Mouse (Mus musculus): ENCODE measurements around the gene Snapc4. TPM values are rescaled to one million over a fixed set of nuclear protein-coding genes. Genes with fewer than 3 reads are reported as not detected.
A peak's percentile ranks its signal among the peaks of the same experiment; 100 is the strongest.

Snapc4 gene
- total and polyA plus RNA-seq, 2 experiments from 2014 or later = 29.1 to 44.7 TPM

- Histone ChIP-seq H3K4me3 (ENCODE audit: low read depth, low read length) (peak overlapping the region; percentile 92), H3K27ac (ENCODE audit: low read depth, low read length) (peak overlapping the region; percentile 93), H3K36me3 (ENCODE audit: insufficient read depth, low read length) (peaks cover 17% of the 10 kb centered on the region), H3K4me2 (ENCODE audit: low read depth, low read length, poor library complexity, severe bottlenecking) (peak overlapping the region; percentile 94), H3K9me3 (ENCODE audit: low read length) (no peaks in the 10 kb centered on the region), H3K4me1 (ENCODE audit: insufficient read depth, low read length) (peaks cover 9% of the 10 kb centered on the region), H3K9ac (replicated peaks; ENCODE audit: low read length, poor library complexity, severe bottlenecking) (peak overlapping the region; percentile 97), H3K27me3 (ENCODE audit: insufficient read depth, low read length) (no peaks in the 10 kb centered on the region)
- WGBS = 95% methylated on average over 11 of the region's 11 CpGs
- TF ChIP-seq CTCF (IDR thresholded peaks at IDR 0.05) = no peak
- DNase-seq (ENCODE audit: low spot score) (no peak), ATAC-seq (ENCODE audit: low FRiP score) (no peak)
These were observed 27.1 kb downstream of the Snapc4 start for GRCm38 (mm10) chr2:26353066-26353980.

GRCm38 (mm10) chr2:26352291-26352910, 28.1 kb downstream of the Snapc4 start:
- Histone ChIP-seq H3K36me3 (ENCODE audit: insufficient read depth, low read length) (peaks cover 26% of the 10 kb centered on the region), H3K9me3 (ENCODE audit: low read length) (no peaks in the 10 kb centered on the region), H3K4me2 (ENCODE audit: low read depth, low read length, poor library complexity, severe bottlenecking) (peak overlapping the region; percentile 94), H3K9ac (replicated peaks; ENCODE audit: low read length, poor library complexity, severe bottlenecking) (peak overlapping the region; percentile 97), H3K27me3 (ENCODE audit: insufficient read depth, low read length) (no peaks in the 10 kb centered on the region), H3K4me1 (ENCODE audit: insufficient read depth, low read length) (peaks cover 9% of the 10 kb centered on the region), H3K4me3 (ENCODE audit: low read depth, low read length) (peak overlapping the region; percentile 92), H3K27ac (ENCODE audit: low read depth, low read length) (peak overlapping the region; percentile 93)
- no peak for DNase-seq (ENCODE audit: low spot score)
- 3% methylated on average over 35 of the region's 36 CpGs for WGBS
- peak; percentile 35; the same call in 1 of the 2 replicates for ATAC-seq (ENCODE audit: low FRiP score)
- no peak for TF ChIP-seq CTCF (IDR thresholded peaks at IDR 0.05)

- H3K4me2 ChIP-seq (ENCODE audit: low read depth, low read length, poor library complexity, severe bottlenecking) = peak within 1 kb of the TSS; percentile 94
- peak; percentile 82 for TF ChIP-seq CTCF (IDR thresholded peaks at IDR 0.05)
- peaks cover 9% of the 10 kb centered on the region for H3K4me1 ChIP-seq (ENCODE audit: insufficient read depth, low read length)
- peak within 1 kb of the TSS; percentile 97 for H3K9ac ChIP-seq (replicated peaks; ENCODE audit: low read length, poor library complexity, severe bottlenecking)
- H3K4me3 ChIP-seq (ENCODE audit: low read depth, low read length) = peak within 1 kb of the TSS; percentile 92
- no peaks in the 10 kb centered on the region for H3K27me3 ChIP-seq (ENCODE audit: insufficient read depth, low read length)
- 2% methylated on average over 62 of the region's 62 CpGs for whole genome bisulfite sequencing
- ATAC-seq (ENCODE audit: low FRiP score) (peak; percentile 87), DNase-seq (ENCODE audit: low spot score) (peak; percentile 95)
- H3K9me3 ChIP-seq (ENCODE audit: low read length) = no peaks in the 10 kb centered on the region
- H3K27ac ChIP-seq (ENCODE audit: low read depth, low read length) = peak within 1 kb of the TSS; percentile 93
- H3K36me3 ChIP-seq (ENCODE audit: insufficient read depth, low read length) = peaks cover 34% of the 10 kb centered on the region
These were observed 28.8 kb downstream of the Snapc4 start, which contains the start of gene Dnlz for GRCm38 (mm10) chr2:26351358-26352290. Dnlz (minus strand) TSS chr2:26352110.

- H3K9me3 ChIP-seq (ENCODE audit: low read length) = no peaks in the 10 kb centered on the region
- no peaks in the 10 kb centered on the region for H3K27me3 ChIP-seq (ENCODE audit: insufficient read depth, low read length)
- no peak for TF ChIP-seq CTCF (IDR thresholded peaks at IDR 0.05)
- H3K36me3 ChIP-seq (ENCODE audit: insufficient read depth, low read length) = peaks cover 67% of the 10 kb centered on the region
- WGBS = 73% methylated on average over 6 of the region's 6 CpGs
- DNase-seq (ENCODE audit: low spot score) (no peak), ATAC-seq (ENCODE audit: low FRiP score) (no peak)
- peaks cover 9% of the 10 kb centered on the region for H3K4me1 ChIP-seq (ENCODE audit: insufficient read depth, low read length)
- H3K27ac ChIP-seq (ENCODE audit: low read depth, low read length) = no peak overlapping the region
- no peak overlapping the region for H3K4me2 ChIP-seq (ENCODE audit: low read depth, low read length, poor library complexity, severe bottlenecking)
- H3K4me3 ChIP-seq (ENCODE audit: low read depth, low read length) = no peak overlapping the region
- H3K9ac ChIP-seq (replicated peaks; ENCODE audit: low read length, poor library complexity, severe bottlenecking) = no peak overlapping the region
These were observed 32.2 kb downstream of the Snapc4 start for GRCm38 (mm10) chr2:26348241-26348640.

GRCm38 (mm10) chr2:26342609-26343490, 37.6 kb downstream of the Snapc4 start:
- H3K27me3 ChIP-seq (ENCODE audit: insufficient read depth, low read length) = no peaks in the 10 kb centered on the region
- H3K9me3 ChIP-seq (ENCODE audit: low read length) = no peaks in the 10 kb centered on the region
- H3K9ac ChIP-seq (replicated peaks; ENCODE audit: low read length, poor library complexity, severe bottlenecking) = no peak overlapping the region
- no peak for TF ChIP-seq CTCF (IDR thresholded peaks at IDR 0.05)
- no peak overlapping the region for H3K4me3 ChIP-seq (ENCODE audit: low read depth, low read length)
- WGBS = 78% methylated on average over 11 of the region's 11 CpGs
- no peak overlapping the region for H3K27ac ChIP-seq (ENCODE audit: low read depth, low read length)
- no peaks in the 10 kb centered on the region for H3K4me1 ChIP-seq (ENCODE audit: insufficient read depth, low read length)
- DNase-seq (ENCODE audit: low spot score) (no peak), ATAC-seq (ENCODE audit: low FRiP score) (no peak)
- peaks cover 89% of the 10 kb centered on the region for H3K36me3 ChIP-seq (ENCODE audit: insufficient read depth, low read length)
- no peak overlapping the region for H3K4me2 ChIP-seq (ENCODE audit: low read depth, low read length, poor library complexity, severe bottlenecking)

All from midbrain, postnatal 0 days (tissue).